Mouse (Mus musculus) forebrain, embryonic 15.5 days (tissue): ENCODE measurements around the gene Rrp12. TPM values are rescaled to one million over a fixed set of nuclear protein-coding genes. Genes with fewer than 3 reads are reported as not detected.
"Not testable (repeated sequence)": the region's sequence is repeated elsewhere in the genome, so short reads cannot be mapped to it uniquely, and the experiment has no call there.

Experiments
- ATAC-seq: fragments of 200-750 bp; cut with Nextera tagmentation; replicated peaks from 2 replicates; pipeline ENCODE4 v1.8.0; 2017; ENCODE audit warnings: mild to moderate bottlenecking, moderate TSS enrichment, moderate library complexity
- H3K27ac ChIP-seq: fragments of 300-500 bp; sonication (generic); replicated peaks from 2 replicates; pipeline ENCODE4 v1.5.1; 2015; ENCODE audit warnings: mild to moderate bottlenecking, inconsistent platforms
- H3K27me3 ChIP-seq: fragments of 300-500 bp; sonication (generic); 2 replicates; pipeline ENCODE4 v1.6.1; 2015; ENCODE audit warnings: inconsistent platforms
- H3K36me3 ChIP-seq: fragments of 300-500 bp; sonication (generic); 2 replicates; pipeline ENCODE4 v1.6.1; 2015; ENCODE audit warnings: mild to moderate bottlenecking, inconsistent platforms
- H3K4me1 ChIP-seq: fragments of 300-500 bp; sonication (generic); 2 replicates; pipeline ENCODE4 v1.6.1; 2015; ENCODE audit warnings: inconsistent platforms
- H3K4me2 ChIP-seq: fragments of 300-500 bp; sonication (generic); replicated peaks from 2 replicates; pipeline ENCODE4 v1.6.1; 2015; ENCODE audit warnings: mild to moderate bottlenecking, inconsistent platforms
- H3K4me3 ChIP-seq: fragments of 300-500 bp; sonication (generic); 2 replicates; pipeline ENCODE4 v1.5.1; 2015; ENCODE audit warnings: mild to moderate bottlenecking, inconsistent platforms
- H3K9ac ChIP-seq: fragments of 300-500 bp; sonication (generic); replicated peaks from 2 replicates; pipeline ENCODE4 v1.6.1; 2015; ENCODE audit warnings: mild to moderate bottlenecking, inconsistent platforms
- H3K9me3 ChIP-seq: fragments of 300-500 bp; sonication (generic); 2 replicates; pipeline ENCODE4 v1.6.1; 2016; ENCODE audit warnings: inconsistent platforms
- WGBS: fragments of 180-500 bp; shearing (Covaris S2); methylation state at CpG from one replicate; pipeline ENCODE4 v1.1.7; 2015; ENCODE audit warnings: mixed read lengths; 5-methylcytosine and 5-hydroxymethylcytosine counted together
- polyA plus RNA-seq: library from polyadenylated mRNA; unstranded; fragments of >200 nt; fragmentation: Nextera tagmentation; extraction: Ambion mirVana; gene quantifications from 2 replicates; pipeline ENCODE4 v1.2.1, GENCODE M21; 2015

Gene Rrp12
- 16.7 and 17.3 TPM in 2 replicates for polyA plus RNA-seq

DNA sequence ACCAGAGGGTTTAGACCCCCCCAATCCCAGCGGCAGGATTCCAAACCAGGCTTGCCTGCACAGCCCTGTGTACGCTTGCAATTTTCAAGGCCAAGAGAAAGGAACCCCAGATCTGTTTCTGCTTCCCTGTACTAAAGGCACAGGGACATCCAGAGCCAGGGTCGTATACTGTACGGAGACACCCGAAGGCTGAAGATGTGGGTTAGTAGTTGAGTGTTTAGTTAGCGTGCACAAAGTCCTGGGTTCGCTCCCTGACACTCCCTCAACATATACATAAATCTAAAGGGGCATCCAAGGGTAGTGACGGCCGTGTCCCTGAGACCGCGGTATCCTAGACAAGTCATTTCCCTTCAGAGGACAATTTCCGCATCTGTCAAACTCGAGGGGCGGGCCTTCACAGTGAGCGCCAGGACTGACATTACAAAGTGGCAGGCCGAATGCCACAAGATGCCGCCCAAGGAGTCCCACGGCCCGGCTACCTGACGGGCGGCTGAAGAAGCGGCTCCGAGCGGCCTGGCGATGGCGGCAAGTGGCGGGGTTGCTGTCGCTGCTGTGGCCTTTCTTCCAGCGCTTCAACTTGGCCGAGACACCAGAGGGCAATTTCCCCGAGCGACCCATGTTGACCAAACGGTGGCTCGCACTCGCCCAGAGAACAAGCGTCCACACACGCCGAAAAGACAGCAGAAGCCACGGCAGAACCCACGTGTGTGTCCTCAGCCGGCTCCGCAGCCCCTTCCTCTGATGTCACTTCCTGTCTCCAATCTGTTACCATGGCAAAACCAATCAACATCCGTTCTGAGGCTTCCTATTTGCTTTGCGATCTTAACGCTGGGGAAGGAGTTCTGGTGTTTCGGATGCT is at the start of gene Rrp12:
Rrp12 (minus strand) TSS at position 714 of the 859 bp plus-strand sequence.
- H3K27me3 ChIP-seq: no peaks in the 10 kb centered on the region
- peak within 1 kb of the TSS; percentile 80 for H3K4me2 ChIP-seq
- H3K4me3 ChIP-seq: peak within 1 kb of the TSS; percentile 62
- H3K4me1 ChIP-seq: peaks cover 17% of the 10 kb centered on the region
- 0 out of 2 replicates have a peak, but pooled peaks cover 4% of the 10 kb centered on the region for H3K36me3 ChIP-seq
- peak; percentile 96 for ATAC-seq
- WGBS: 1% methylated on average over 46 of the region's 46 CpGs
- peak within 1 kb of the TSS; percentile 54 for H3K9ac ChIP-seq
- no peaks in the 10 kb centered on the region for H3K9me3 ChIP-seq
- no peak within 1 kb of the TSS for H3K27ac ChIP-seq

DNA sequence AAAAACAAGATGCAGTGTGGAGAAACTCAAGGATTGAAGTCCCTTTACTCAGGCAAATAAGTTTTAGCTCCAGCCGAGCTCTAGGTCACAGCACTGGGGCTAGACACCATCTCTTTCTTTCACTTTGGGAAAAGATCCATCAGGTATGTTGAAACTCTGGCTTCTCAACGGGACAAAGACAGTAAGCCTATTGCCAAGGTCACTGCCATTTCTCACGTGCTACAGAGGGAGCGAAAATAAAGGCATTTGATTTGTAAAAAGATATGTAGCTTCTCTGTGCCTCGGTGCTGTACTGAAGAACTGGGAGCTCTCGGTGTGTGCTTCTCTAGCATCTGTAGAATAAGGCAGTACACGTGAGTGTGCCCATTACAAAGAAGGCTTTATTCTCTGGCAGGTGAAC is 47.9 kb upstream of the Rrp12 start:
- no peak overlapping the region for H3K4me3 ChIP-seq
- H3K36me3 ChIP-seq: peaks cover 89% of the 10 kb centered on the region
- no peak for ATAC-seq
- no peak overlapping the region for H3K27ac ChIP-seq
- H3K9ac ChIP-seq: no peak overlapping the region
- no peaks in the 10 kb centered on the region for H3K27me3 ChIP-seq
- WGBS: 89% methylated on average over 7 of the region's 7 CpGs
- no peaks in the 10 kb centered on the region for H3K9me3 ChIP-seq
- no peaks in the 10 kb centered on the region for H3K4me1 ChIP-seq
- no peak overlapping the region for H3K4me2 ChIP-seq

DNA sequence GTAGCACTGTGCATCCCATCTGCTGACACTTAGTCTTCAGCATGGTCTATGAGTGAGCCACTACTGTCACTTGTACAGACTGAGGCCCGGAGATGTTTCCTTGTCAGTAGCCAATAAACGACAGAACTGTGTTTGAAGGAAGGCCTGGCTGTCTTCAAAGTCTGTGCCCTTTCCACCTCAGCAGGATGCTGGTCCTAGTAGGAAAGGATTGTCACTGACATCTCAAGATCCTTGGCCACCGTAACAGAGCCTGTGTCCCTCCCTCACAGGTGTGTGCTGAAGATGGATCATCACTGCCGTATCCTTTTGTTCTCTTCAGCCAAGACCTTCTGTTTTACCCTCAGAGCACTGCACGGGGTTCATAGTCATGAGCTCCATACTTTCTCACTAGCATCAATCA is 42.6 kb upstream of the Rrp12 start:
- Histone ChIP-seq H3K4me2 (no peak overlapping the region), H3K9me3 (no peaks in the 10 kb centered on the region), H3K27me3 (no peaks in the 10 kb centered on the region), H3K4me1 (peaks cover 18% of the 10 kb centered on the region), H3K27ac (no peak overlapping the region), H3K4me3 (no peak overlapping the region), H3K36me3 (peaks cover 53% of the 10 kb centered on the region), H3K9ac (no peak overlapping the region)
- no peak for ATAC-seq
- WGBS: 90% methylated on average over 5 of the region's 5 CpGs

DNA sequence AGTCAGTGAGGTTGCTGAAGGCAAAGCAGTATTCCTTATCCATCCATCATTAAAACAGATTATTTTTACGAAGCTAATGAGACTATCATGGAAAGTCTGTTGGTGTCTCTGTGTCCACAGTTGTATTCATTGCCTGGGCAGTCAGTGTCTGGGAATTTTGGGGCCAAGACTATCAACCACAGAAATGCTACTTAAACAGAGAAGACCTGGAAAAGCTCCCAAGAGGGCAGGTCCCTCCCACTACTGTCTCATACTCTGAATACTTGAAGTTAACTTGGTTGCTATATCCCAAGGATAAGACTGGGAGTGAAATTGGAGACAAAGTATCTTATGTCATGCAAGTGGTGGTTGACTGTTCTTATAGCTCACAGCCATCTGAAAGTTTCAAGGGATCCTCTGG is 39.9 kb upstream of the Rrp12 start:
- no peak for ATAC-seq
- Histone ChIP-seq H3K9me3 (no peaks in the 10 kb centered on the region), H3K36me3 (peaks cover 33% of the 10 kb centered on the region), H3K27me3 (no peaks in the 10 kb centered on the region), H3K27ac (no peak overlapping the region), H3K4me2 (no peak overlapping the region), H3K4me3 (no peak overlapping the region), H3K4me1 (peaks cover 28% of the 10 kb centered on the region), H3K9ac (no peak overlapping the region)
- WGBS: 91% methylated on average over 1 of the region's 1 CpGs

DNA sequence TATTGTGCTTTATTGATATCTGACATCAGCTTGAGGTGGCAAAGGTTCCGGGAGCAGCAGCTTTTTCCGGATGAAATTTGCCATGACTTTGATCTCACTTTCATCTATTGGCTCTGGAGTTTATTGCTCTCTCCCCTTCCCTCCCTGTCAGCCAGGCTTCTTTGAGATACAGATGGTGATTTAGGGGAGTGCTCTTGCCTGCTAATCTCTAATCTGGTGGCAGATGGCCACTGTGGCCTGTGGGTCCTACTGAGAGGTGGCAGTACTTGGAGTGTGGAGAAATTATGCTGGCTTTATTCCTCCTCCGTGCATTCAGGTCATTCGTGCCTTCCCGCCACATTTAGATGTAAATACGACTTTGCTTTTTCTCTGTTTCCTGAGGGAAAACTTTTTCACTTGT is 38.2 kb upstream of the Rrp12 start:
- WGBS: 27% methylated on average over 6 of the region's 6 CpGs
- H3K9ac ChIP-seq: peak overlapping the region; percentile 84
- H3K36me3 ChIP-seq: peaks cover 22% of the 10 kb centered on the region
- peak overlapping the region; percentile 73 for H3K4me2 ChIP-seq
- ATAC-seq: no peak
- H3K9me3 ChIP-seq: no peaks in the 10 kb centered on the region
- H3K4me1 ChIP-seq: peaks cover 28% of the 10 kb centered on the region
- peak overlapping the region; percentile 81 for H3K4me3 ChIP-seq
- no peaks in the 10 kb centered on the region for H3K27me3 ChIP-seq
- no peak overlapping the region for H3K27ac ChIP-seq

DNA sequence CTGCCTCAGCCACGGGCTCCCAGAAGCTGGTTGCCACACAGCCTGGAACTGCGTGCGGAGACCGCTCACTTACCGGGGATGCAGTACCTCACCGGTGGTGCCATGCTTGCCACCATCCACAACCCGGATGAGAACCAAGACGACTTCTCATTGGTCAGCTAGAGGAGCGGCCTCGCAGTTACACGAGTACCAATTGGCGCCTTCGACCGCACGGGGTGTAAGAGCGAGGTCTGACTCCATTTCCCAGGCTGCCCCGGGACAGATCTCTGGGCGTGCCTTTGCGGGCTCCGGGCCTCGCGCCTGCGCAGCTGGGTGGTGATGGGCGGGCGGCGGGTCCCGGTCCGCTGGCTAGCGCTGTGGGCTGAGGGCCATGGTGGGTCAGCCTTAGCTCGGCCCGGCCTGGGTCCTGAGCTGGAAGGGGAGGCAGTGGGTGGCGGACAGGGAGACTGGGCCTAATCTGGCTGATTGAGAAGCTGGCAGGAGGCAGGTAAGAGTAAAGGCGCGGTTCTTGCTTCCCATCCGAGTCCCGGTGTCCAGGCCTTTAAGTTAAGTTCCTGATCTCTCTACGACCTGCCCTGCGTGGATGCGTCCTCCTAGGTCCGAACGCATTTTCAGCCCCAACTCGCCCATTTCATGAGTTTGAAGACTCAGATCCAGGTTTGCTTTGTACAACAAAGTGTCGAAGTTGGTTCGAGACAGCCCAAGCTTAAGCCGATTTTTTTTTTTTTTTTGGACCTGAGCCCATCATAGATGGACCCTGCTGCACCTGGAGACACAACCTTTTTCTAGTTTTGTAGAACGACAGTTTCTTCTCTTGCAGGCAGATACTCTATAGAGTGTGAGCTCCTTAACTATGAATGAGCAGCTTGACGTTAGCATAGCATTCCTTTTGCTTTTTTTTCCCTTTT is 37.5 kb upstream of the Rrp12 start, which contains the start of the genes Exosc1 and Zdhhc16:
Exosc1 (minus strand) TSS at position 245 of the 908 bp plus-strand sequence.
Zdhhc16 (plus strand) TSS at position 302 of the 908 bp plus-strand sequence.
- Histone ChIP-seq H3K27me3 (no peaks in the 10 kb centered on the region), H3K4me2 (peak within 1 kb of the TSS; percentile 73), H3K9me3 (no peaks in the 10 kb centered on the region), H3K9ac (peak within 1 kb of the TSS; percentile 84), H3K4me3 (peak within 1 kb of the TSS; percentile 81), H3K4me1 (peaks cover 28% of the 10 kb centered on the region), H3K36me3 (peaks cover 22% of the 10 kb centered on the region), H3K27ac (peak within 1 kb of the TSS; percentile 75)
- ATAC-seq: peak; percentile 100
- under 1% methylated on average over 47 of the region's 47 CpGs for WGBS

DNA sequence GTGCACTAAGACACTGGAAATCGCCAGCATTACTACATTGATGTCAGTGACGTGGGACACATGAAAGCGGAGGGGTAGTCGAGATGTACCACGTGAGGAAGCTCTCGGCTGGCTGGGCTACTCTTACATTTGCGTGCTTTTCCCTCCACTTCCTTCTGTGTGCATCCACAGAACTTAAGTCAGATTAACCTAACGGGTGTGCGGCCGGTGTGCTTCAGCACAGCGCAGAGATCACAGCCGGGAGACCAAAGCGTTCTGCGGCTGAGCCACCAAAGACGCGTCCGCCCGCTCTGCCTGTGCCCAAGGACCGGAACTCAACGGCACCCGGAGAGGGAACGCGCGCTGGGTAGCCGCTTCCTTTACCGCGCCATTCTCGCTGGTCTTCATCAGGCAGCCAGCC is 36.7 kb upstream of the Rrp12 start:
- ATAC-seq: peak; percentile 23
- WGBS: under 1% methylated on average over 28 of the region's 28 CpGs

DNA sequence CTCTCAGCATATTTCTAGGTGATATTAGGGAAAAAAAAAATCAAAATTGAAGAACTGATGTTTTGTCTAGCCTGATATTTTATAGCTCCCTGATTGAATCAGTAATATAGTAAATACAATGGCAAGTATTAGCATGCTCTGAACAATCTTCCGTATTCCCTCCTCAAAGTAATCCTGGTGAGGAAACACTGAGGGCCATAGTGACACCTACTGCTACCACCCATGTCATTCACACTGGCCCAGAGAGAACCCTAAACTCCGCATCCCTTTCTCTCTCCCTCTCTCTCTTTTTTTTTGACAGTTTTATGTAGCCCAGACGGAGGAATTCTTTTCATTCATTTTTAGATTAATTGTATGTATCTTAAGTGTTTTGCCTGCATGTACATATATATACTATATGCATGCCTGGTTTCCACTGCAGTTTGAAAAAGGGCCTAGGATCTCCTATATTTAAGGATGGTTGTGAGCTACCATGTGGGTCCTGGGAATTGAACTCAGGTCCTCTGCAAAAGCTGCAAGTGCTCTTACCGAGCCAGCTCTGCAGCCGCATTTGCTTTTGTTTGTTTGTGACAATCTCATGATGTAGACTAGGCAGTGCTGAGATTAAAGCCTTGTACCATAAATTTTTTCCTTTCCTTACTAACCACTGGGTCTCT is 24.6 kb upstream of the Rrp12 start:
- no peaks in the 10 kb centered on the region for H3K27me3 ChIP-seq
- no peaks in the 10 kb centered on the region for H3K4me1 ChIP-seq
- H3K9me3 ChIP-seq: no peaks in the 10 kb centered on the region
- no peak overlapping the region for H3K9ac ChIP-seq
- H3K27ac ChIP-seq: no peak overlapping the region
- 80% methylated on average over 5 of the region's 5 CpGs for WGBS
- no peak overlapping the region for H3K4me2 ChIP-seq
- H3K4me3 ChIP-seq: no peak overlapping the region
- no peak for ATAC-seq
- peaks cover 61% of the 10 kb centered on the region for H3K36me3 ChIP-seq

More for the DNA sequence above, 36.7 kb upstream of the Rrp12 start:
- Histone ChIP-seq H3K27me3 (no peaks in the 10 kb centered on the region), H3K4me3 (peak overlapping the region; percentile 81), H3K27ac (peak overlapping the region; percentile 75), H3K9ac (peak overlapping the region; percentile 84), H3K36me3 (peaks cover 22% of the 10 kb centered on the region), H3K9me3 (no peaks in the 10 kb centered on the region), H3K4me2 (peak overlapping the region; percentile 73), H3K4me1 (peaks cover 28% of the 10 kb centered on the region)

DNA sequence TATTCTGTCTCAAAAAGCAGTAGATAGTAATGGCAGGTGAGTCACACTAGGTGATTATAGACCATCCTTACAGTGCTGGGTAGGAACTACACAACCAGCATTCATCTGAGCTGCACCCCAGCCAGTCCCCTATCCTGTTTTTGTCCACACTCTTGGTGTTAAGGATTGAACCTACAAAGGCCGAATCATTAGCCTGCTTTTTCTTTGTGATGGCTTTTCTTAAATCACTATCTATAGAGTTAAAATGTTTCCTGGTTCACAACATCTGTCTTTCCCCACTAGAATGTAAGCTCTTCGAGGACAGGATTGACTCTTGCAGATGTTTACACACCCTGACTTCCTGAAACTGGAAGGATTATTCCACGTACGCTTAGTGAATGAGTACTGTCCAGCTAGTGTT is 23.5 kb upstream of the Rrp12 start:
- H3K27me3 ChIP-seq: no peaks in the 10 kb centered on the region
- H3K27ac ChIP-seq: no peak overlapping the region
- H3K4me3 ChIP-seq: no peak overlapping the region
- no peak for ATAC-seq
- WGBS: 81% methylated on average over 4 of the region's 4 CpGs
- H3K4me1 ChIP-seq: no peaks in the 10 kb centered on the region
- no peak overlapping the region for H3K9ac ChIP-seq
- peaks cover 55% of the 10 kb centered on the region for H3K36me3 ChIP-seq
- no peak overlapping the region for H3K4me2 ChIP-seq
- H3K9me3 ChIP-seq: no peaks in the 10 kb centered on the region

DNA sequence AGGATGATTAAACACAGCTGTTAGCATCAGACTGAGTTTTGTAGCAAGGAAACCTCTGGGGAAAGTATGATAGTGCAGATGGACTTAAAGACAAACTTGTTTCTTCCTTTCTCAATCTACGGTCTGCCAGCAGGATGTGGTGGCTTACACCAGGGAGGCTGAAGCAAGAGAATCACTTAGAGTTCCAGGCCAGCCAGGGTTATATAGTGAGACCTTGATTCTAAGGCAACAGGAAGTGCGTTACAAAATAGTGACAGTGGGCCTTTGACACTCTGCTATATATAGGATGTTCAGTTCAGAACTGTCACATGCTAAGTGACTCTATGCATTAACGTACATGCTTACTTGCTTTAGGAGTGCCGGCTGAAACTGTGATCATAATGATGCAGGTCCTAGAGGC is 20.9 kb upstream of the Rrp12 start:
- Histone ChIP-seq H3K4me3 (no peak overlapping the region), H3K27me3 (no peaks in the 10 kb centered on the region), H3K4me2 (no peak overlapping the region), H3K9ac (no peak overlapping the region), H3K36me3 (peaks cover 37% of the 10 kb centered on the region), H3K4me1 (peaks cover 20% of the 10 kb centered on the region), H3K9me3 (no peaks in the 10 kb centered on the region), H3K27ac (no peak overlapping the region)
- 89% methylated on average over 4 of the region's 4 CpGs for WGBS
- ATAC-seq: no peak

DNA sequence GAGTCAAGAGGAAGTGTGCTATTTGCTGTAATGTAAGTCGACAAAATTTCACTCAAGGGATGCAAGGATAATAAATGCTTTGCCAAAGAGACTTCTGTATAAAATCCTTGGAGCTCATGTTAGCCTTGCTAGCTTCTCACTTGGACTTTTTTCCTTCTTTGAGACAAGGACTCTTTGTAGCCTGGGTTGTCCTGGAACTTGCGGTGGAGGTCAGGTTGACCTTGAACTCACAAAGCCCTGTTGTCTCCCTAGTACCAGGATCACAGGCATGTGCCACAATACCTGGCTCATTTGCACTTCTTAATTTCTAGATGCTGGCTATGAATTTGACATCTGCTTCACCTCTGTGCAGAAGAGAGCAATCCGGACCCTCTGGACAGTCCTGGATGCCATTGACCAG is 19.3 kb upstream of the Rrp12 start:
- Histone ChIP-seq H3K9me3 (no peaks in the 10 kb centered on the region), H3K9ac (no peak overlapping the region), H3K4me1 (peaks cover 20% of the 10 kb centered on the region), H3K4me2 (no peak overlapping the region), H3K4me3 (no peak overlapping the region), H3K36me3 (peaks cover 34% of the 10 kb centered on the region), H3K27ac (no peak overlapping the region), H3K27me3 (no peaks in the 10 kb centered on the region)
- ATAC-seq: no peak
- WGBS: 91% methylated on average over 3 of the region's 3 CpGs

DNA sequence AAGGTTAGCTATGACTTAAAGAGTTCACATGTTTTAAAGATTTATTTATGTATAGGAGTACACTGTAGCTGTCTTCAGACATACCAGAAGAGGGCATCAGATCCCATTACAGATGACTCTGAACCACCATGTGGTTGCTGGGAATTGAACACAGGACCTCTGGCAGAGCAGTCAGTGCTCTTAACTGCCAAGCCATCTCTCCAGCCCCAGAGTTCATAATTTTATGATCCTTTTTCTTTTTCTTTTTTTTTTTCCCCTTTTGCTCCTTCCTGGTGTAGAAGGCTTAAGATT is 18.6 kb upstream of the Rrp12 start:
- peaks cover 28% of the 10 kb centered on the region for H3K36me3 ChIP-seq
- H3K4me2 ChIP-seq: not testable (repeated sequence)

More for the DNA sequence above, 18.6 kb upstream of the Rrp12 start:
- not testable (repeated sequence) for H3K27me3 ChIP-seq, H3K9me3 ChIP-seq, H3K4me3 ChIP-seq, H3K9ac ChIP-seq, ATAC-seq, H3K27ac ChIP-seq
- peaks cover 20% of the 10 kb centered on the region for H3K4me1 ChIP-seq
